Mouse (Mus musculus) liver, embryonic 13.5 days (tissue): Measurements from ENCODE around the gene Med22. TPM values are rescaled to one million over a fixed set of nuclear protein-coding genes. Genes with fewer than 3 reads are reported as not detected.
A peak's percentile ranks its signal among the peaks of the same experiment; 100 is the strongest.

ENCODE experiments used
- ATAC-seq: fragments of 200-750 bp; cut with Nextera tagmentation; 2 replicates; pipeline ENCODE4 v1.8.0; 2017; ENCODE audit warnings: low read depth, mild to moderate bottlenecking, moderate number of reproducible peaks, moderate library complexity
- DNase-seq: peaks from one replicate; pipeline ENCODE4 v3.0.0; 2022
- H3K27ac ChIP-seq: fragments of 300-500 bp; sonication (generic); 2 replicates; pipeline ENCODE4 v1.5.1; 2015; ENCODE audit warnings: moderate library complexity, mild to moderate bottlenecking, inconsistent platforms
- H3K27me3 ChIP-seq: fragments of 300-500 bp; sonication (generic); 2 replicates; pipeline ENCODE4 v1.6.1; 2015; ENCODE audit warnings: mild to moderate bottlenecking, inconsistent platforms
- H3K36me3 ChIP-seq: fragments of 300-500 bp; sonication (generic); 2 replicates; pipeline ENCODE4 v1.6.1; 2015; ENCODE audit warnings: mild to moderate bottlenecking, inconsistent platforms
- H3K4me1 ChIP-seq: fragments of 300-500 bp; sonication (generic); replicated peaks from 2 replicates; pipeline ENCODE4 v1.6.1; 2015; ENCODE audit warnings: inconsistent platforms
- H3K4me2 ChIP-seq: fragments of 300-500 bp; sonication (generic); 2 replicates; pipeline ENCODE4 v1.6.1; 2015; ENCODE audit warnings: inconsistent platforms, mild to moderate bottlenecking, moderate library complexity
- H3K4me3 ChIP-seq: fragments of 300-500 bp; sonication (generic); replicated peaks from 2 replicates; pipeline ENCODE4 v1.5.1; 2015; ENCODE audit warnings: mild to moderate bottlenecking, inconsistent platforms
- H3K9ac ChIP-seq: fragments of 300-500 bp; sonication (generic); 2 replicates; pipeline ENCODE4 v1.6.1; 2015; ENCODE audit warnings: mild to moderate bottlenecking, inconsistent platforms
- H3K9me3 ChIP-seq: fragments of 300-500 bp; sonication (generic); replicated peaks from 2 replicates; pipeline ENCODE4 v1.6.1; 2016; ENCODE audit warnings: inconsistent platforms
- WGBS: fragments of 180-500 bp; shearing (Covaris S2); methylation state at CpG from one replicate; pipeline ENCODE4 v1.1.7; 2015; ENCODE audit not compliant: insufficient replicate concordance; 5-methylcytosine and 5-hydroxymethylcytosine counted together
- polyA plus RNA-seq: library from polyadenylated mRNA; unstranded; fragments of >200 nt; fragmentation: Nextera tagmentation; extraction: Ambion mirVana; gene quantifications from 2 replicates; pipeline ENCODE4 v1.2.1, GENCODE M21; 2015

Gene Med22
- polyA plus RNA-seq, 1 experiment from 2014 or later: 24.6 TPM

GRCm38 (mm10) chr2:26914148-26914941 is 3.9 kb upstream of the Med22 start:
- Histone ChIP-seq H3K36me3 (peaks cover 59% of the 10 kb centered on the region), H3K9ac (peak overlapping the region; percentile 89), H3K4me3 (peak overlapping the region; percentile 84), H3K27me3 (no peaks in the 10 kb centered on the region), H3K27ac (peak overlapping the region; percentile 90), H3K4me2 (peak overlapping the region; percentile 97), H3K4me1 (peaks cover 79% of the 10 kb centered on the region), H3K9me3 (no peaks in the 10 kb centered on the region)
- ATAC-seq (no peak), DNase-seq (no peak)
- 54% methylated on average over 8 of the region's 8 CpGs for WGBS

- DNase-seq (no peak), ATAC-seq (no peak)
- Histone ChIP-seq H3K4me2 (peak overlapping the region; percentile 97), H3K9me3 (no peaks in the 10 kb centered on the region), H3K4me3 (peak overlapping the region; percentile 77), H3K9ac (peak overlapping the region; percentile 98), H3K4me1 (peaks cover 82% of the 10 kb centered on the region), H3K27me3 (no peaks in the 10 kb centered on the region), H3K27ac (peak overlapping the region; percentile 90), H3K36me3 (peaks cover 54% of the 10 kb centered on the region)
- 37% methylated on average over 17 of the region's 17 CpGs for WGBS
These were observed 3.1 kb upstream of the Med22 start for GRCm38 (mm10) chr2:26913416-26914147.

- H3K4me2 ChIP-seq: peak overlapping the region; percentile 97
- no peak for ATAC-seq
- H3K4me1 ChIP-seq: peaks cover 82% of the 10 kb centered on the region
- H3K27me3 ChIP-seq: no peaks in the 10 kb centered on the region
- peak overlapping the region; percentile 98 for H3K9ac ChIP-seq
- peaks cover 54% of the 10 kb centered on the region for H3K36me3 ChIP-seq
- 43% methylated on average over 5 of the region's 5 CpGs for WGBS
- H3K4me3 ChIP-seq: peak overlapping the region; percentile 77
- H3K27ac ChIP-seq: peak overlapping the region; percentile 90
- DNase-seq: no peak
- H3K9me3 ChIP-seq: no peaks in the 10 kb centered on the region
These were observed 1.8 kb upstream of the Med22 start for GRCm38 (mm10) chr2:26912253-26912770.

- peak overlapping the region; percentile 97 for H3K4me2 ChIP-seq
- H3K4me3 ChIP-seq: peak overlapping the region; percentile 77
- H3K9ac ChIP-seq: peak overlapping the region; percentile 98
- H3K27ac ChIP-seq: peak overlapping the region; percentile 90
- H3K27me3 ChIP-seq: no peaks in the 10 kb centered on the region
- DNase-seq: peak; percentile 54
- H3K9me3 ChIP-seq: no peaks in the 10 kb centered on the region
- H3K36me3 ChIP-seq: peaks cover 64% of the 10 kb centered on the region
- ATAC-seq: peak; percentile 19
- peaks cover 75% of the 10 kb centered on the region for H3K4me1 ChIP-seq
- under 1% methylated on average over 37 of the region's 37 CpGs for WGBS
These were observed 703 bp upstream of the Med22 start for GRCm38 (mm10) chr2:26910994-26911765.

- peaks cover 76% of the 10 kb centered on the region for H3K36me3 ChIP-seq
- peaks cover 61% of the 10 kb centered on the region for H3K4me1 ChIP-seq
These were observed 1.1 kb downstream of the Med22 start for GRCm38 (mm10) chr2:26909387-26909784.

GRCm38 (mm10) chr2:26908710-26909386 is 1.6 kb downstream of the Med22 start:
- peaks cover 61% of the 10 kb centered on the region for H3K4me1 ChIP-seq
- H3K4me3 ChIP-seq: peak overlapping the region; percentile 77
- ATAC-seq (no peak), DNase-seq (no peak)
- no peaks in the 10 kb centered on the region for H3K9me3 ChIP-seq
- H3K36me3 ChIP-seq: peaks cover 76% of the 10 kb centered on the region
- WGBS: 56% methylated on average over 18 of the region's 18 CpGs
- H3K27ac ChIP-seq: peak overlapping the region; percentile 16; the same call in 1 of the 2 replicates
- H3K27me3 ChIP-seq: no peaks in the 10 kb centered on the region
- H3K9ac ChIP-seq: peak overlapping the region; percentile 90
- peak overlapping the region; percentile 97 for H3K4me2 ChIP-seq

More at GRCm38 (mm10) chr2:26909387-26909784, 1.1 kb downstream of the Med22 start:
- Histone ChIP-seq H3K9ac (peak overlapping the region; percentile 90), H3K4me2 (peak overlapping the region; percentile 97), H3K9me3 (no peaks in the 10 kb centered on the region), H3K27ac (peak overlapping the region; percentile 94), H3K4me3 (peak overlapping the region; percentile 77), H3K27me3 (no peaks in the 10 kb centered on the region)
- DNase-seq (no peak), ATAC-seq (no peak)

- Histone ChIP-seq H3K36me3 (peaks cover 61% of the 10 kb centered on the region), H3K4me2 (no peak overlapping the region), H3K4me3 (no peak overlapping the region), H3K4me1 (peaks cover 55% of the 10 kb centered on the region), H3K27ac (no peak overlapping the region), H3K9ac (no peak overlapping the region), H3K27me3 (no peaks in the 10 kb centered on the region), H3K9me3 (no peaks in the 10 kb centered on the region)
- peak; percentile 37 for DNase-seq
- ATAC-seq: no peak
- 45% methylated on average over 4 of the region's 4 CpGs for WGBS
These were observed 3.4 kb downstream of the Med22 start for GRCm38 (mm10) chr2:26907109-26907508.

GRCm38 (mm10) chr2:26906431-26906830 is 4.0 kb downstream of the Med22 start:
- Histone ChIP-seq H3K4me1 (peaks cover 55% of the 10 kb centered on the region), H3K9ac (peak overlapping the region; percentile 20; the same call in 1 of the 2 replicates), H3K36me3 (peaks cover 54% of the 10 kb centered on the region), H3K4me3 (no peak overlapping the region), H3K4me2 (no peak overlapping the region), H3K27ac (no peak overlapping the region), H3K27me3 (no peaks in the 10 kb centered on the region), H3K9me3 (no peaks in the 10 kb centered on the region)
- 84% methylated on average over 3 of the region's 3 CpGs for whole genome bisulfite sequencing
- no peak for DNase-seq
- ATAC-seq: no peak

- Histone ChIP-seq H3K36me3 (peaks cover 51% of the 10 kb centered on the region), H3K4me1 (peaks cover 60% of the 10 kb centered on the region), H3K9ac (peak overlapping the region; percentile 20; the same call in 1 of the 2 replicates)
These were observed 4.5 kb downstream of the Med22 start for GRCm38 (mm10) chr2:26905936-26906335.

GRCm38 (mm10) chr2:26903311-26903710 is 7.2 kb downstream of the Med22 start:
- WGBS: 14% methylated on average over 7 of the region's 7 CpGs
- H3K9ac ChIP-seq: peak overlapping the region; percentile 89

More at GRCm38 (mm10) chr2:26905936-26906335, 4.5 kb downstream of the Med22 start:
- H3K4me2 ChIP-seq: no peak overlapping the region
- no peak for ATAC-seq
- no peaks in the 10 kb centered on the region for H3K27me3 ChIP-seq
- no peak overlapping the region for H3K4me3 ChIP-seq
- 74% methylated on average over 2 of the region's 2 CpGs for WGBS
- no peaks in the 10 kb centered on the region for H3K9me3 ChIP-seq
- no peak overlapping the region for H3K27ac ChIP-seq
- DNase-seq: no peak

More at GRCm38 (mm10) chr2:26903311-26903710, 7.2 kb downstream of the Med22 start:
- Histone ChIP-seq H3K4me2 (peak overlapping the region; percentile 91), H3K27me3 (no peaks in the 10 kb centered on the region), H3K27ac (peak overlapping the region; percentile 91), H3K36me3 (peaks cover 71% of the 10 kb centered on the region), H3K9me3 (no peaks in the 10 kb centered on the region), H3K4me3 (peak overlapping the region; percentile 88), H3K4me1 (peaks cover 54% of the 10 kb centered on the region)
- DNase-seq (no peak), ATAC-seq (no peak)
